Mouse (Mus musculus) MEL (cell line): ENCODE measurements at regions not wholly inside any gene's neighbourhood (a gene's known extent, or its start where the extent isn't known, plus 50 kb on each side); places are given as distances from the start of the nearest gene placed in this dataset.

Experiments
- DNase-seq: peaks from one replicate; pipeline ENCODE4 v3.0.0; 2011; ENCODE audit warnings: low read depth, low spot score
- H3K27ac ChIP-seq: 2 replicates; pipeline ENCODE4 v1.5.1; 2012; ENCODE audit warnings: low read depth, mild to moderate bottlenecking, control low read depth, low read length, moderate library complexity; ENCODE audit not compliant: control insufficient read depth
- H3K27me3 ChIP-seq, 2 experiments: fragments of 150-350 bp in 1 of 2; sonication (generic) in 1 of 2; 2 replicates each; pipeline ENCODE4 v1.6.1; 2012; ENCODE audit warnings: low read length in 2 of 2, mild to moderate bottlenecking in 2 of 2, improper control_type of control experiment in 1 of 2, moderate library complexity in 1 of 2; ENCODE audit not compliant: insufficient read depth in 2 of 2, control insufficient read depth in 1 of 2
- H3K36me3 ChIP-seq, 2 experiments: 2 replicates each; pipeline ENCODE4 v1.6.1; 2012 to 2014; ENCODE audit warnings: low read length in 2 of 2, improper control_type of control experiment in 1 of 2, inconsistent platforms in 1 of 2, mild to moderate bottlenecking in 1 of 2; ENCODE audit not compliant: insufficient read depth in 2 of 2, control insufficient read depth in 1 of 2
- H3K4me1 ChIP-seq, 2 experiments: fragments of 150-350 bp in 1 of 2; sonication (generic) in 1 of 2; 2 replicates each; pipeline ENCODE4 v1.6.1; 2012; ENCODE audit warnings: low read length in 2 of 2, improper control_type of control experiment in 1 of 2, mild to moderate bottlenecking in 1 of 2; ENCODE audit not compliant: insufficient read depth in 2 of 2, control insufficient read depth in 1 of 2
- H3K4me3 ChIP-seq, 2 experiments: fragments of 150-350 bp in 1 of 2; sonication (generic) in 1 of 2; 2 replicates each; pipeline ENCODE4 v1.5.1; 2012; ENCODE audit warnings: low read depth in 2 of 2, low read length in 2 of 2, mild to moderate bottlenecking in 2 of 2, moderate library complexity in 2 of 2, control low read depth in 1 of 2, improper control_type of control experiment in 1 of 2; ENCODE audit not compliant: control insufficient read depth in 1 of 2, insufficient read depth in 1 of 2
- H3K79me2 ChIP-seq: 2 replicates; pipeline ENCODE4 v1.6.1; 2012; ENCODE audit warnings: mild to moderate bottlenecking, low read length, moderate library complexity; ENCODE audit not compliant: control insufficient read depth, poor library complexity, insufficient read depth
- H3K9ac ChIP-seq: 2 replicates; pipeline ENCODE4 v1.6.1; 2012; ENCODE audit warnings: low read depth, mild to moderate bottlenecking, control low read depth, low read length, moderate library complexity; ENCODE audit not compliant: control insufficient read depth, poor library complexity, severe bottlenecking
- H3K9me3 ChIP-seq: fragments of 150-350 bp; sonication (generic); replicated peaks from 2 replicates; pipeline ENCODE4 v1.6.1; 2012; ENCODE audit warnings: mild to moderate bottlenecking, low read length, improper control_type of control experiment, moderate library complexity; ENCODE audit not compliant: insufficient read depth
- BHLHE40 ChIP-seq: IDR thresholded peaks from 2 replicates; pipeline ENCODE4 v1.6.1; 2012; ENCODE audit warnings: low read depth, mild to moderate bottlenecking, inconsistent platforms, low read length, improper control_type of control experiment, borderline replicate concordance
- CTCF ChIP-seq, 3 experiments: IDR thresholded peaks in 2 of 3; conservative IDR thresholded peaks in 1 of 3; 2 replicates each; pipeline ENCODE4 v1.5.1; 2011 to 2012; ENCODE audit warnings: low read length in 3 of 3, low read depth in 2 of 3, mild to moderate bottlenecking in 2 of 3, improper control_type of control experiment in 1 of 3, inconsistent platforms in 1 of 3, mixed read lengths in 1 of 3, moderate library complexity in 1 of 3; ENCODE audit not compliant: control insufficient read depth in 1 of 3, insufficient read depth in 1 of 3, poor library complexity in 1 of 3, severe bottlenecking in 1 of 3

DNA sequence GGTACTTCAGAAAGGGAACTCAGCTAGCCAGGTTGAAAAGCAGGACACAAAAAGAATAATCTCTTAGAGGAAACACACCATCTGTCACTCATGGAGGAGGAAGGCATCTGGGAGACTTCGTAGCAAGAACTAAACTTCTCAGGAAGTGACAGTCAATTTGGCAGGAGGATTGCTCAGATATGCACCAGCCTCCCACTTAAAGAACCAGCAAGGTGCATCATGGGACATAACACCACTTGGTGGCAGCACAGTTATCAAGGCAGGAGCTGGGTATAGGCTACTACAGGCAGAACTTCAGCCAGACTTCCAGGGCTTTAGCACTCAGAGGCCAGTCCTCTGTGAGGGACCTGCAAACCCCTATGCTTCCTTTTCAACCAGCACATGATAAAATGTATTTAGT lies 52.0 kb upstream of the Scaf11 start:
- Histone ChIP-seq H3K4me1 (no peaks in the 10 kb centered on the region), H3K27me3 (no peaks in the 10 kb centered on the region; a peak in 2 of 4 replicates), H3K4me3 (no peak overlapping the region), H3K9ac (no peak overlapping the region), H3K36me3 (no peaks in the 10 kb centered on the region), H3K79me2 (no peaks in the 10 kb centered on the region), H3K27ac (no peak overlapping the region), H3K9me3 (no peaks in the 10 kb centered on the region)
- TF ChIP-seq CTCF (IDR thresholded peaks at IDR 0.05 in 2 of 3, conservative IDR thresholded peaks at IDR 0.05 in 1 of 3; ENCODE audit: control insufficient read depth in 1 of 3, insufficient read depth in 1 of 3, low read depth in 2 of 3, low read length in 3 of 3, poor library complexity in 1 of 3, severe bottlenecking in 1 of 3) (peak in 1 of 3 experiments; percentile 2; a peak in 1 of 6 replicates), BHLHE40 (no peak)
- DNase-seq: peak; percentile 39
